Mouse (Mus musculus) stomach, embryonic 16.5 days (tissue): ENCODE results near the gene Tatdn2. TPM values are rescaled to one million over a fixed set of nuclear protein-coding genes. Genes with fewer than 3 reads are reported as not detected.

Experiments
- ATAC-seq: fragments of 200-750 bp; cut with Nextera tagmentation; 2 replicates; pipeline ENCODE4 v1.8.0; 2017; ENCODE audit warnings: moderate number of reproducible peaks, moderate TSS enrichment; ENCODE audit not compliant: insufficient read depth, low FRiP score
- H3K27ac ChIP-seq: fragments of 300-500 bp; sonication (generic); 2 replicates; pipeline ENCODE4 v1.5.1; 2014; ENCODE audit warnings: low read length
- H3K27me3 ChIP-seq: fragments of 300-500 bp; sonication (generic); 2 replicates; pipeline ENCODE4 v1.6.1; 2014; ENCODE audit warnings: low read length, control low read depth, mixed read lengths; ENCODE audit not compliant: control insufficient read depth, insufficient read depth
- H3K36me3 ChIP-seq: fragments of 300-500 bp; sonication (generic); 2 replicates; pipeline ENCODE4 v1.6.1; 2014; ENCODE audit warnings: low read length; ENCODE audit not compliant: control insufficient read depth, insufficient read depth
- H3K4me1 ChIP-seq: fragments of 300-500 bp; sonication (generic); 2 replicates; pipeline ENCODE4 v1.6.1; 2014; ENCODE audit warnings: low read length, control low read depth, mixed read lengths; ENCODE audit not compliant: control insufficient read depth, insufficient read depth
- H3K4me2 ChIP-seq: fragments of 300-500 bp; sonication (generic); 2 replicates; pipeline ENCODE4 v1.6.1; 2014; ENCODE audit warnings: low read depth, low read length, mixed read lengths
- H3K4me3 ChIP-seq: fragments of 300-500 bp; sonication (generic); replicated peaks from 2 replicates; pipeline ENCODE4 v1.5.1; 2014; ENCODE audit warnings: mild to moderate bottlenecking, low read length
- H3K9ac ChIP-seq: fragments of 300-500 bp; sonication (generic); 2 replicates; pipeline ENCODE4 v1.6.1; 2014; ENCODE audit warnings: low read length
- H3K9me3 ChIP-seq: fragments of 300-500 bp; sonication (generic); replicated peaks from 2 replicates; pipeline ENCODE4 v1.6.1; 2016; ENCODE audit warnings: low read length, control low read depth; ENCODE audit not compliant: control insufficient read depth
- WGBS: fragments of 180-500 bp; shearing (Covaris S2); extraction: QIAGEN DNeasy Blood & Tissue Kit; methylation state at CpG from one replicate; pipeline ENCODE4 v1.1.7; 2014; 5-methylcytosine and 5-hydroxymethylcytosine counted together
- polyA plus RNA-seq: library from polyadenylated mRNA; unstranded; fragments of >200 nt; fragmentation: Nextera tagmentation; extraction: Ambion mirVana; gene quantifications from 2 replicates; pipeline ENCODE4 v1.2.1, GENCODE M21; 2015

Gene Tatdn2
- polyA plus RNA-seq, 1 experiment from 2014 or later, result 0.58 TPM

- H3K4me3 ChIP-seq, result no peak overlapping the region
- WGBS, result 80% methylated on average over 9 of the region's 9 CpGs
- H3K4me2 ChIP-seq, result no peak overlapping the region
- no peaks in the 10 kb centered on the region for H3K36me3 ChIP-seq
- no peak overlapping the region for H3K27ac ChIP-seq
- H3K9me3 ChIP-seq, result no peaks in the 10 kb centered on the region
- no peak for ATAC-seq
- H3K4me1 ChIP-seq, result no peaks in the 10 kb centered on the region
- H3K9ac ChIP-seq, result no peak overlapping the region
- H3K27me3 ChIP-seq, result no peaks in the 10 kb centered on the region
These were observed 16.8 kb upstream of the Tatdn2 start for GRCm38 (mm10) chr6:113679993-113680566.

GRCm38 (mm10) chr6:113681271-113681670 is 15.6 kb upstream of the Tatdn2 start:
- no peak overlapping the region for H3K27ac ChIP-seq
- no peak overlapping the region for H3K9ac ChIP-seq
- no peak overlapping the region for H3K4me2 ChIP-seq
- H3K27me3 ChIP-seq, result no peaks in the 10 kb centered on the region
- ATAC-seq, result peak; percentile 75
- WGBS, result 27% methylated on average over 4 of the region's 4 CpGs
- H3K9me3 ChIP-seq, result no peaks in the 10 kb centered on the region
- H3K4me3 ChIP-seq, result no peak overlapping the region
- H3K4me1 ChIP-seq, result no peaks in the 10 kb centered on the region
- H3K36me3 ChIP-seq, result no peaks in the 10 kb centered on the region

- Histone ChIP-seq H3K9ac (no peak overlapping the region), H3K27ac (no peak overlapping the region), H3K27me3 (no peaks in the 10 kb centered on the region), H3K4me3 (no peak overlapping the region), H3K9me3 (no peaks in the 10 kb centered on the region), H3K36me3 (no peaks in the 10 kb centered on the region), H3K4me1 (no peaks in the 10 kb centered on the region), H3K4me2 (no peak overlapping the region)
- no peak for ATAC-seq
- 90% methylated on average over 10 of the region's 10 CpGs for WGBS
These were observed 13.6 kb upstream of the Tatdn2 start for GRCm38 (mm10) chr6:113683081-113683825.

- Histone ChIP-seq H3K4me3 (no peak overlapping the region), H3K27ac (peak overlapping the region; percentile 52), H3K9me3 (no peaks in the 10 kb centered on the region), H3K9ac (peak overlapping the region; percentile 35; the same call in 1 of the 2 replicates), H3K36me3 (no peaks in the 10 kb centered on the region), H3K4me1 (peaks cover 17% of the 10 kb centered on the region), H3K27me3 (no peaks in the 10 kb centered on the region), H3K4me2 (no peak overlapping the region)
- WGBS, result 50% methylated on average over 8 of the region's 8 CpGs
- no peak for ATAC-seq
These were observed 10.2 kb upstream of the Tatdn2 start for GRCm38 (mm10) chr6:113686551-113687125.

GRCm38 (mm10) chr6:113690008-113690399 is 6.8 kb upstream of the Tatdn2 start:
- Histone ChIP-seq H3K4me1 (peaks cover 17% of the 10 kb centered on the region), H3K9me3 (no peaks in the 10 kb centered on the region), H3K4me2 (peak overlapping the region; percentile 43), H3K27ac (peak overlapping the region; percentile 94), H3K36me3 (no peaks in the 10 kb centered on the region), H3K27me3 (no peaks in the 10 kb centered on the region), H3K9ac (peak overlapping the region; percentile 69), H3K4me3 (no peak overlapping the region)
- peak; percentile 27 for ATAC-seq
- WGBS, result 12% methylated on average over 7 of the region's 7 CpGs

- Histone ChIP-seq H3K4me3 (peak overlapping the region; percentile 19), H3K4me2 (peak overlapping the region; percentile 43), H3K36me3 (no peaks in the 10 kb centered on the region), H3K4me1 (peaks cover 17% of the 10 kb centered on the region), H3K27ac (peak overlapping the region; percentile 94), H3K27me3 (no peaks in the 10 kb centered on the region), H3K9ac (peak overlapping the region; percentile 69), H3K9me3 (no peaks in the 10 kb centered on the region)
- ATAC-seq, result peak; percentile 85
- WGBS, result 3% methylated on average over 14 of the region's 14 CpGs
These were observed 6.3 kb upstream of the Tatdn2 start for GRCm38 (mm10) chr6:113690400-113691083.

- peaks cover 22% of the 10 kb centered on the region for H3K4me1 ChIP-seq
- H3K27ac ChIP-seq, result peak overlapping the region; percentile 94
- WGBS, result 68% methylated on average over 4 of the region's 4 CpGs
- no peaks in the 10 kb centered on the region for H3K9me3 ChIP-seq
- ATAC-seq, result no peak
- H3K36me3 ChIP-seq, result no peaks in the 10 kb centered on the region
- peak overlapping the region; percentile 19 for H3K4me3 ChIP-seq
- peak overlapping the region; percentile 69 for H3K9ac ChIP-seq
- H3K27me3 ChIP-seq, result no peaks in the 10 kb centered on the region
- H3K4me2 ChIP-seq, result peak overlapping the region; percentile 43
These were observed 5.8 kb upstream of the Tatdn2 start for GRCm38 (mm10) chr6:113691084-113691462.

- Histone ChIP-seq H3K4me3 (no peak overlapping the region), H3K27me3 (no peaks in the 10 kb centered on the region), H3K4me1 (peaks cover 25% of the 10 kb centered on the region), H3K9ac (no peak overlapping the region), H3K27ac (no peak overlapping the region), H3K36me3 (no peaks in the 10 kb centered on the region), H3K9me3 (no peaks in the 10 kb centered on the region), H3K4me2 (no peak overlapping the region)
- no peak for ATAC-seq
- WGBS, result 69% methylated on average over 5 of the region's 5 CpGs
These were observed 4.2 kb upstream of the Tatdn2 start for GRCm38 (mm10) chr6:113692661-113693133.

GRCm38 (mm10) chr6:113693377-113693776 is 3.5 kb upstream of the Tatdn2 start:
- peaks cover 32% of the 10 kb centered on the region for H3K4me1 ChIP-seq

More at GRCm38 (mm10) chr6:113693377-113693776, 3.5 kb upstream of the Tatdn2 start:
- Histone ChIP-seq H3K36me3 (no peaks in the 10 kb centered on the region), H3K9me3 (no peaks in the 10 kb centered on the region), H3K27me3 (no peaks in the 10 kb centered on the region), H3K4me3 (no peak overlapping the region), H3K9ac (no peak overlapping the region), H3K27ac (no peak overlapping the region), H3K4me2 (no peak overlapping the region)
- ATAC-seq, result no peak
- 87% methylated on average over 5 of the region's 5 CpGs for WGBS
